Mouse (Mus musculus) layer of hippocampus, postnatal 36 days (tissue): ENCODE data around the gene Lrriq3. TPM values are rescaled to one million over a fixed set of nuclear protein-coding genes. Genes with fewer than 3 reads are reported as not detected.

Experiments
- DNase-seq, 2 experiments: peaks; one replicate each; pipeline ENCODE4 v3.0.0; 2022
- total RNA-seq, 2 experiments: library from RNA; stranded (reverse); gene quantifications; 2 replicates each; pipeline ENCODE4 v1.2.3; 2021

Gene Lrriq3
- total RNA-seq, result under 1 TPM; 0.40 to 0.57 TPM

DNA sequence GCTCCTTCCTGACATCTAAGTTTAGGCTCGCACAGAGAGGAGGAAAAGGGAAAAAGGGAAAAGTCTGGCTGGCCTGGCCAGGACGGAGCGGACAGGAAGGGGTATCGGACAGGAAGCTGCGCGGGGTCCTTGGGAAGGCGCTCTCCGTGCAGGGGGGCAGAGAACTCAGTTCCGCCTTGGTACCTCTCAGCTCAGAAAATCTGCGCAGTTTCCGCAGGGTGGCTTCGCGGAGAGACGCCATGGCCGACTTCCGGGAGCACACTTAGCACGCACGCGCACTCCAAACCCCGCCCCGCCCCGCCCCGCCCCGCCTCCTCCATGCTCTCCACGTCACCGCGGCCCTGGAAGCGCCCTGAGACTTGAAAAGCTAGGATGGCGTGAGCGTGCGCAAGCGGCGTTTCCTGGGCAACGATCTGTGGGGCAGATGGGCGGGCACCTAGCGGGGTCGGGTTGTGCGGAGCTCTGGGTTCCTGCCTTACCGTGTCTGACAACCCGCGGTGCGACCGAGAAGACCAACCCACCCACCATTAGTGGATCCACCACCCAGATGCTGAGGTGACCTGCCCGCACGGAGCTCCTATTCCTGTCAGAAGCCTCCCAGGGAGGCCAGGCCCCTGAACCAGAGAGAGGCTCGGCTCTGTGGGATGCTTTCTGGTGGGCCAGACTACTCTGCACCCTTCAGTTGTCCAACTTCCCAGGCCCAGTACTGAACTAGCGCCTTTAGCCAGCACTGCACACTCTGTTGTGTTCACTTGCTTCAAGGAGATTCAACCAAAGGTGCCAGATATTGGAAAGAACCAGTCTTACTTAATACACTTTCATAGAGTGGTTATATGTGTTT lies at the start of gene Lrriq3, which contains the start of gene Fpgt:
Lrriq3 (plus strand) TSS at position 319 of the 841 bp plus-strand sequence.
Fpgt (minus strand) TSS at position 288 of the 841 bp plus-strand sequence.
- peak; percentile 88 to 89 for DNase-seq

DNA sequence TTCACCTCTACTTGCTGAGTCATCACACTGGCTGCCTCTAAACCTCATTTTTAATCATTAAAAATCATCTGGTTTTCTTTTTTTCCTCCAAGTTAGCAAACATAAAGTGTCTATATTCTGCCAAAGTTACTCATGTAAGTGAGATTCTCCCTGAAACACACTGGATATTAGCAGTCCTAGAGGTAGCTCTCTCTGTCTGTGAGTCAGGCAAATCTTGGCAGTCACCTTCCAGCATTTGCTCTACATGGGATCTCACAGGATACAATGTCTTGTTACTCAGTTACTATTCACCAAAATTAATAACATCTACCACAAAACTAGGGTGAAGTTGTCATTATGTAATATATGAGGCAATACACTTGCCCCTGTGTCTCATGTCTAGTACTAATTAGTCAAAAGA lies 41.2 kb upstream of the Lrriq3 start:
- no peak for DNase-seq

DNA sequence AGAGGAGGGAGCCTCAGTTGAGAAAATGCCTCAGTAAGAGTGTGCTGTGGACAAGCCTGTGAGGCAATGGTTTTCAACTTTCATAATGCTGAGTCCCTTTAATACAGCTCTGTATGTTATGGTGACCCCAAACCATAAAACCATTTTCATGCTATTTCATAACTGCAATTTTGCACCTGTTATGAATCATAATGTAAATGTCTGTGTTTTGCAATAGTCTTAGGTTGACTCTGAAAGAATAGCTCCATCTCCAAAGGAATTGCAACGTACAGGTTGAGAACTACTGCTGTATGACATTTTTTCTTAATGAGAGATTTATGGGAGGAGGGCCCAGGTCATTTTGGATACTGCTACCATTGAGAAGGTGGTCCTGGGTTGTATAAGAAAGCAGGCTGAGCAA lies 40.0 kb upstream of the Lrriq3 start:
- no peak for DNase-seq

DNA sequence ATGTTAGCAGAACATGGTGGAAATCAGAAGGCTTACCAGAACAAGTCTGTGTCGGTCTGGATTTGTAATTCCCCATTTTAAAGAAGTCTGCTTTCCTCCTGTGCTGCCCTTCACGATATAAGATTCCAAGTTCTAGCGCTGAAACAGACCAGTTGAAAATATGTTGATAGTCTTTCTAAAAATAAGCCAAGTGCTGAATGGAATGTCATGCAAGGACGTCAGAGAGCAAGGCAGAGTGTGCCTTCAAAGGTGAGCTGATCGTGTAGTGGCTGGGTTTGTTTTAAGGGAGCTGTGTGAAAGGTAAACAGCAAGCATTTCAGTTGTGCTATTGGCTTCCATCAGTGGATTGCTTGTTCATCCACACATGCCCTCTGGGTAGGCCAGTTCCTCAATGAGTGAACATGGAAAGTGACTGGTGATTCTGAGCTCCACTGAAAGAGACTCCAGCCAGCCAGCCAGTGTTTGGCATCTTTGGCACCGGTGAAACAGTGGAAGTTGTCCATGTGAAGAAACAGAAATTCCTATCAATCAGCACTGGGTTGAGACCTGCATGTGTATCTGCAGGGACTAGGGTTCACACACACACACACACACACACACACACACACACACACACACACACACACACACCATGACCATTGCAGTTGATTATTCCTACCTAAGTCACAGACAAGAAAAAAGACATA lies 37.9 kb upstream of the Lrriq3 start, which contains the start of gene Tnni3k:
Tnni3k (minus strand) TSS at position 177 of the 686 bp plus-strand sequence.
- DNase-seq, result no peak

DNA sequence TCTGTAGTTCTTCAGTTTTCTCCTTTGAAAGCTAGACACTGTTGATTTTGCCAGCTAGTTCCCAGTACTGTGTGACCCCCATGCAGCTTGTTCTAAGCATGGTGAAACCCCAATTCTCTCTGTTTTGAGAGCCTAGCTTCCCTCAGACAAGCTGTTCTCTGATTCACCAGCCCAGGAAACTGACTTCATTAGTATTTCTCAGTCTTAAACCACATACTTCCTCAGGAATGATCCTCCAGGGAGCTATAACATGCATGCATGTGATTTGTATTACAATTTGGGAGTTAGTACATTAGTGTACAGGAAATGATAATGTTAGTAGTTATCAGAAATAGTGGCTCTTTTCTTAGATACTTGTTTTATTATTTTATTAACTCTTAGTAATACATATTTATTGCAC lies 36.6 kb upstream of the Lrriq3 start:
- DNase-seq, result no peak

DNA sequence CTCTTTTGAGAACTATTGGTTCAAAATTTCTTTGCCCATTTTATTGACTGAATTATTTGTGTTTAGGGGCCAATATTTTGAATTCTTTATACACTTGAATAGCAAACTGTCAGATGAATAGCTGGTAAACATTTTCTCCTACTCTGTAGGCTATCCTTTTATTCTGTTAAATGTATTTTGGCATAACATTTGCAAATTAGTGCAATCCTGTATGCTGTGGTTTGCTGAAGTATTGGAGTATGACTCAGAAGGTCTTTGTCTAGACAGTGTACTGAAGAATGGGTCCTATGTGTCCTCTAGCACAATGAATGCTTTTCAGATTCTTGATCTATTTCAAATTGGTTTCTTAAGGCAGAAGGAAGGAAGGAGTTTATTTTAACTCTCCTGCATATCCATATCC lies 35.7 kb upstream of the Lrriq3 start:
- no peak for DNase-seq

DNA sequence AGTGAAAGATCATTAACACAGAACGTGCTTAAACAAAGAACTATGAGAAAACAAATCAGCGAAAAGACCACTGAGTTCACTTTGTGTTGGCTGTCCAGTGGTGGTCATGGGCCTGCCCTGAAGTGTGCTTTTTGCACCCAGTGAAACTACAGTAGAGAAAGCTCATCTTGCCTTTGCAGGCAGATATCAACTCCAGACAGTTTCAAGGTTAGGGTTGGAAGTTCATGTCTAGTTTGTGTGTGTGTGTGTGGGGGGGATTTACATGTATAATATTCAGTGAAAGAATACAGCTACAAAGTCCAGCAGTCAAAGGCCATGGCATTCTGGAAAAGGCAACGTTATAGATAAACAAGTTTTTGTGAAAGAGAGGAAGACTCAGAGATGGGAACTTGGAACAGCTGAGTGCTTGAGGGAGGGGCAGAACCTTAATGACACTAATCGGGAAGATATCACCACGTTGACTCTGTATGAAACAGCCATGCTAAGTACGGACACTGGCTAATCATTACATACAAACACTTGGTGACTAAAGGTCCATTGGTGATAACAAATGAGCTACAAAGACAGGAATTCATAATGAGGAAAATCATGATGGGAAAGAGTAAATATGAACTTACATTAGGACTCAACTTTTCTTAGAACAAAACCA lies 34.3 kb upstream of the Lrriq3 start:
- no peak for DNase-seq

DNA sequence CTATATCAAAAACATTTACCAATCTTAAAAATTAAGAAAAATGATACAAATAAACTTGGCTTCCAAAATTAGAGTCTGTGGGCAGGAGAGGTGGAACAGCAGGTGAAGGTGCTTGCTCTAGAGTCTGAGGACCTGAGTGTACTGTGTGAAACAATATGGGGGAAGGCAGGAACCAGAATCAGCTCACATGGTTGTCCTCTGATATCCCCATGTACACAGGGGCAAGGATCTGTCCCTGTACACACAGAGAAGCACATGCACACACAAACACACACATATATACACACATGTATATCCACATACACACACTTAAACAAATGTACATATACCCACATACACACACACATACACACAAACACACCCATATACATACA lies 33.8 kb upstream of the Lrriq3 start:
- no peak for DNase-seq

DNA sequence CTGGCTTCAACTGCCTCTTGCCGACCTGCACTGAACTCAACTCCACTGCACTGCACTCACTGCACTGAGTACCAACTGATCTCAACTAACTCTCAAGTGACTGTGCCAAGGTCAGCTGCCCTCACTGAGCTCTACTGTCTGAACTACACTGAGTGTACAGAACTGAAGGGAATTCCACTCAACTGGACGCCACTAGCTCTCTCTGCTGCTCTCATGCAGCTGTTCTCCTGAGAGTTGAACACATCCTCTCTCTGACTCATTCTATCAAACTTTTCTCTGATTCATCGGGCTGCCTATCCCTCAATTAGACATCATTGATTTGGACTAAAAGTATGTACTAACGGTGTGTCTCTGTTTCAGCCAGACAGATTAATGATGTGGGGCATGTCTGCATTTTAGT lies 15.3 kb upstream of the Lrriq3 start:
- no peak for DNase-seq

DNA sequence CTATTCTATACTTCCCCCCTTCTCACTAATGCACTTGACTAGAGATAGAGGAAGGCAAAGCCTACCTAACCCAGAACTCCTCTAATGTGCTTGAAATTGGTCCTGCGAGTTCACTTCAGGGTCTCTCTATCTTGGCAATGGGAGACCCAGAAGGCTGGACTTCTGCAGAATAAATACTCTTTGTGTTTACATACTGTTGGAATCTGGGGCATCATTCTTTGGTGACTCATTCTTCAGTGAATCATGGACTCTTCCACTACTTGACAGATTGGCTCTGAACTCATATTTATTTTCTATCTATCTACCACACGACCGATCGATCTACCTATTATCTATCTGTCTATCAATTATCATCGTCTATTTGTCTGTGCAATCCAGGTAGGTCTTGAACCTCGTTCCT lies 1.2 kb upstream of the Lrriq3 start:
- no peak for DNase-seq

DNA sequence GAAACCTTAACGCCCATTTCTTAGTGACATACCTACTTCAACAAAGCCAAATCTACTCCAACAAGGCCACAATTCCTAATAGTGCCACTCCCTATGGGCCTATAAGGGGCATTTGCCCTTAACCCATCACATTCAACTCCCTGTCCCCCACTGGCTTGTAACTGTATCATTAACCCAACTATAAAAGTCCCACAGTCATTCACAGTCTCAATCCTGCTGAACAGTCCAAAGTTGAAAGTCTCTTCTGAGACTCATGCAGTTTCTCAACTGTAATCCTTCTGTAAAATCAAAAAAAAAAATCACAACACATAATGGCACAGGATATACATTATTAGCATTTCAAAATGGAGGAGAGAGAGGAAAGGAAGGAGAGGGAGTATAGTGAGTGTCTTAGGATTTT lies 6.0 kb downstream of the Lrriq3 start:
- DNase-seq, result no peak

DNA sequence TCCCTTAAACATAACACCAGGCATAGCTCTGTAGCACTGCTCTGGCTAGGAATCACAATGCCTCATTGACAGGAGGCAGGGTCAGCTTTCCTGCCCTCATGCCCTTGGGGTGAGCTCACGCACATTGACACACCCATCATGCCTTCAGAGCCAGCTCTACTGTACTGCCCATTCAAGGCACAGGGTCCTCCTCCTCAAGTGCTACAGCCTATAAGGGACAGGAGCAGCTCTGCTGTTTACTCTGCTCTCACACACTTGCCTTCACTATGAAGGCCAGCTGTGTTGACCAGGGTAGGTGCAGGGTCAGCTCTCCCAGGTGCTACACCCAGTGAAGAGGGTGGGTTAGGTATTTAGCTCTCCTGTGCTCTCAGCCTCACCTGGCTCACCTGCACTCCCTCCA lies 12.7 kb downstream of the Lrriq3 start:
- no peak for DNase-seq

DNA sequence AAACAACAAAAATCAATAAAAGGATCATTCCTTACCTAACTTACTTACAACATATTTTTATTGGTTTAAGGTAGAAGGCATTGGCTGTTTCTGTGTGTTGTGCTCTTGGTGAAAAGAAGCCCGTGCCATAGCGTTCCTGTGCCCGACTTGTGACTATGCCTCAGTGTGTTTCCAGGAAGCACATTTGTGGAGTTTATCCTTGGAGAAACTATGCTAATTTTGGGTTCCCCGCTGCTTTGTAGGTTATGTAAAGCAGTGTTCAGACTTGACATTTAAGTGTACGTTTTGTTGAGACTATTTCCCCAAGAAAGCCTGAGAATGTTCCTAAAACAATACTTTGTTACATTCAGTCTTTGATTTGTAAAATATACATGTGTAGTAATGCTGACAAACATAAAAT lies 44.5 kb downstream of the Lrriq3 start:
- DNase-seq, result no peak

DNA sequence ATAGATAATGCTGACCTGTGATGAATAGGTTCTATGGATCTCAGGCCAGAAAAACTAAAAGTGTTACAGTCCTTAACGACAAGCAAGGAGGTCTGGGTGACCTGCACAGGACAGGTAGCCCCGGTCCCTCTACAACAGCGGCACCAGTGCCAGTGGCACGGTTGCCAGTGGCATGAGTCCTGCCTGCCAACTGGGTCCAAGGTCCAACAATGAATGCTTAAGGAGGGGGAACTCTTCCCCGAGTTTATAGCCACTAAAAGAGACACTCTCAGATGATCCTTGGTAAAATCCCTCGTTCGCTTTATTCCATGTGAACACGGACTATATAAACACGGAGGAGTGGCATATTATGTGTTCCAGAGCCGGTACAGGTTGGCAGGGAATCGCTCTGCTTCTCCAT lies 47.8 kb downstream of the Lrriq3 start:
- no peak for DNase-seq

DNA sequence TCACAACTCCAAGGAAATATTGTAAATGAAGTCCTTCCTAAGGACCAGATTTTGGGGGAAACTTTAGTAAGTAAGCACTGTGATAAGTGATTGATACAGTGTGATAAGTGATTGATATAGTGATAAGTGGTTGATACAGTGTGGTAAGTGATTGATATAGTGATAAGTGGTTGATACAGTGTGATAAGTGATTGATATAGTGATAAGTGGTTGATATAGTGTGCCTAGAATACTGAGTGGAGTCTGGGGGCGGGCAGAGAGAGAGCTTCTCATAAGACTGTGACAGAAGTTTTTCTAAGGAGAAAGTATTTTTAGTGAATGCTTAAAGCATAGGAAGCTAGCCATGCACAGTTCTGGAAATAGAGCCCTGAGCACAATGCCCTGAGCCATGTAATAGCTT lies 51.1 kb downstream of the Lrriq3 start:
- no peak for DNase-seq

DNA sequence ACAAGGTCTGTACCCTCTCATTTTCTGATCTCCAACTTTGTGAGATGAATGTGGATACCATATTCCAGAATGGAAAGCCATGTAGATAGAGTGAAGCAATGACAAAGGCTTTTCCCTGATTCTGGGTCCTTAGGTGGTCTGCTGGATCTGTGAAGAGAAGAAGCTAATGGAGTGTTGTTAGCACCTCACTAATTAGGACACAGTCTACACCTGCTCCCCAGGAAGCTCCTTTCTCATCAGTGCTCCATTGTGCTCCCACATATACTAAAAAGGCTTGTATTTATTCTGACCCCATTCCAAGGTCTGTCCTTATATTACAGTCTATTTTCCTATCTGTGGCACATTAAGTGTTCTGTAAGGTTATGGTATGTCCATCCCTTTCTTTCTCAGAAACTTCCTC lies 68.6 kb downstream of the Lrriq3 start:
- no peak for DNase-seq

DNA sequence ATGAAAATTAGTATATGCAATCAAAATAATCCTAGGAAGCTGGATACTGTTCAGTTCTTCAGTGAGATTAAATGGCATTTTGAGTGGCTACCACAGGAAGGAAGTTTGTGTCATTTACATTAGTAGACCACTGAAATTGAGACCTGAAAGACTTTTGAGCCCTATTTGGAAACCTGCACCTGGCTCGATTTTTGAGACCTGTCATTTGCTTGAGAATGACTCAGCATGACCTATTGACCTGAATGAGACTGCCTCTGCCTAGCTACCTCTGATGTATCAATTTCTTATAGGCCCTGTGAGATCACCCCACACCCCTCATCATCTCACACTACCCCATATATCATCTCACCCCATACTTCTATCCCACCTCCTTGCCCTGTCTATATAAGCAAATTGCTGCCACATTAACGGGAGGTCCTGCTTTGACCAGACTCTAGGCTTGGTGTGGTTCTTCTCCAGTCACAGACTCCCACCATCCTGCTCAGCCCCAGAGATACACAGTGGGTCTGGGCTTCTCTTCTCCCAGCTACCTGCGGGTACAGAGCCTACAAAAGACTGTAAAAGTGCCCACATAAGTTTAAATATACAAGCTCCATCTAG lies 87.2 kb downstream of the Lrriq3 start:
- DNase-seq, result no peak

DNA sequence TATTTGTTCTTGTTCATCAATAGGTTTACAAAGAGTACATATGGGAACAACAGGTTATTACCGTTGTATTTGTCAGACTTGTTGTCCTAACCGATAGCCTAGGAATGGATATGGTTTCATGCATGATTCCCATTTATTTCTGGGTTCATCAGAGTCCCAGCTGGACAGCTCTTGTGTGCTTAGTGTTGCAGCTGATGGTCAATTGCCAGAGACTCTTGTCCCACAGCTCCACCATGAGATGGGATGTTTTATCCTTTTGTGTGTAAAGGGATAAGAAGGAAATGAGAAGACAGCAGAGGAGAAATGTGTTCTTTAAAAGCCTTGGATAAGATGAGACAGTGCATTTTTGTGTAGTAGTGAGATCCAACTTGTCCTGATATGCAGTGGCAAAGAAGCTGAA lies 93.2 kb downstream of the Lrriq3 start:
- DNase-seq, result no peak

DNA sequence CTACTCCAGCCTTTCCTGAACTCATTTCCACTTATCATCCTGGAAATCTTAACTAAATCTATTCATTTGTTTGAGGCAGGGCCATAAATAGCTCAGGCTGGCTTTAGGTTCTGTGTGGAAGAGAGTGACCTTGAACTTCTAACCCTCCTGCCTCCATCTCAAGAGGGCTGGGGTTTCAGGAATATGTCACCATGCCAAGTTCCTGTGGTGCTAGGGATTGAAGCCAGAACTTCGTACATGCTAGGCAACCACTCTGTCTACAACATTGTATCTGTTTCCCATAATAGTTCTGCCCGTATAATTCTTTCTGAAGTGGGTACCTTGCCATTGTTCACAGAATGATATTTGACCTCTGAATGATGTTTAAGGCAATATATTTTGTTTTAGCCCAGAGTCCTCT lies 95.6 kb downstream of the Lrriq3 start:
- no peak for DNase-seq

DNA sequence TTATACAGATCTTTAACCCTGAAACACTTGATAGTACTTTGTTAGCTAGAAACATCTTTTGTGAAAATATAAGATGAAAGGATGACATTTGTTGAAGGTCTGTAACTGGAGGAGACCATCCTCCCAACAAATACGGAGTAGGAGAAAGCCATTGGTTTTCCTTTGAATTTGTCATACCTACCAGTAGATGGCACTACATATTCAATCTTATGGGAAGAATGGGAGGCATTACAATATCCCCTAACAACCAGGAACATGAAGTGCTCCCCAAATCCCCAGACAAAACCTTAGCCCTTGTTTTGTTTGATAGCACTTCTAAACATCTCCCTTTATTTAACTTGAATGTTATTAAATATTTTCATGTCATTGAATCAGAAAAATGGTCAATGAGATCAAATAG lies 141.7 kb downstream of the Lrriq3 start:
- DNase-seq, result peak in 1 of 2 experiments; percentile 2

DNA sequence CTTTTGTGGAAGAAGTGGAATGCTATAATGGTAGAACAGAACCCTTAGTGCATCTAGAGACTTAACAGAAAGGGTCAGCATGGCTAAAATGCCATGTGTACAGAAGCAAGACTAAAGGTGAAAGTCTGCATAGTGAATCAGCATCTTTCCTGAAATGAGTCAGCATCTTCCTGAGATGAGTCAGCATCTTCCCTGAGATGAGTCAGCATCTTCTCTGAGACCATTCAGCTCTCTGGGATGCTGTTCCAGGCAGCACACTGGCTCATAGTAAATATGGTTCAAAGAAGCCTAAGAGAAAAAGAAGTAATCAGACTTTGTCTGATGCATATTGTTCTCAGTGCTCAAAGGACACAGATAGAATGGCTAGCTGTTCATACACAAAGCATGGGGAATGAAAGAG lies 142.3 kb downstream of the Lrriq3 start:
- DNase-seq, result no peak
